Mouse (Mus musculus) cortical plate, adult 2 months (tissue): ENCODE data around the gene Ebf1.

Experiments used
- CTCF ChIP-seq: fragments of 200-500 bp; IDR thresholded peaks from 2 replicates; pipeline ENCODE4 v1.5.1; 2011; ENCODE audit warnings: mild to moderate bottlenecking, control low read depth, low read length; ENCODE audit not compliant: insufficient read depth; ENCODE audit errors: extremely low read depth
- POLR2A ChIP-seq: fragments of 200-500 bp; IDR thresholded peaks from 2 replicates; pipeline ENCODE4 v1.6.1; 2011; ENCODE audit warnings: mild to moderate bottlenecking, low read length, control low read depth; ENCODE audit not compliant: insufficient read depth; ENCODE audit errors: extremely low read depth

- TF ChIP-seq CTCF: no peak
- TF ChIP-seq POLR2A: no peak
These were observed 326.7 kb downstream of the Ebf1 start for GRCm38 (mm10) chr11:44943781-44944180.
